Mouse (Mus musculus): ENCODE results near the gene Uspl1. TPM values are rescaled to one million over a fixed set of nuclear protein-coding genes. Genes with fewer than 3 reads are reported as not detected.
"Not testable (repeated sequence)": the region's sequence is repeated elsewhere in the genome, so short reads cannot be mapped to it uniquely, and the experiment has no call there.

Gene Uspl1
- polyA plus RNA-seq (2015; fragmentation: Nextera tagmentation; extraction: Ambion mirVana) = 38.2 and 41.1 TPM in 2 replicates

GRCm38 (mm10) chr5:149184104-149184843 is at the start of gene Uspl1, which contains the start of gene Hmgb1:
TSS of gene Uspl1 (plus strand) at chr5:149184350.
TSS of gene Hmgb1 (minus strand) at chr5:149184489.
- Histone ChIP-seq H3K4me1 (peaks cover 15% of the 10 kb centered on the region), H3K27me3 (no peaks in the 10 kb centered on the region), H3K4me3 (peak within 1 kb of the TSS; percentile 75), H3K36me3 (peaks cover 5% of the 10 kb centered on the region), H3K9ac (peak within 1 kb of the TSS; percentile 82), H3K9me3 (no peaks in the 10 kb centered on the region), H3K27ac (peak within 1 kb of the TSS; percentile 98), H3K4me2 (peak within 1 kb of the TSS; percentile 56)
- peak; percentile 96 for ATAC-seq (ENCODE audit: insufficient number of reproducible peaks, low FRiP score, low TSS enrichment, low read depth)
- WGBS = under 1% methylated on average over 58 of the region's 59 CpGs

GRCm38 (mm10) chr5:149134751-149135454 is 49.2 kb upstream of the Uspl1 start:
- no peak for ATAC-seq (ENCODE audit: insufficient number of reproducible peaks, low FRiP score, low TSS enrichment, low read depth)
- H3K4me3 ChIP-seq = no peak overlapping the region
- no peak overlapping the region for H3K9ac ChIP-seq
- no peaks in the 10 kb centered on the region for H3K36me3 ChIP-seq
- H3K4me1 ChIP-seq = peaks cover 5% of the 10 kb centered on the region; the same call in 1 of the 2 replicates
- no peak overlapping the region for H3K27ac ChIP-seq
- H3K4me2 ChIP-seq = no peak overlapping the region
- H3K27me3 ChIP-seq = no peaks in the 10 kb centered on the region
- no peaks in the 10 kb centered on the region for H3K9me3 ChIP-seq
- 66% methylated on average over 10 of the region's 10 CpGs for WGBS

GRCm38 (mm10) chr5:149135455-149136354 is 48.4 kb upstream of the Uspl1 start:
- H3K4me2 ChIP-seq = no peak overlapping the region
- H3K27ac ChIP-seq = no peak overlapping the region
- H3K4me1 ChIP-seq = peaks cover 5% of the 10 kb centered on the region; the same call in 1 of the 2 replicates
- no peak overlapping the region for H3K4me3 ChIP-seq
- no peaks in the 10 kb centered on the region for H3K36me3 ChIP-seq
- ATAC-seq (ENCODE audit: insufficient number of reproducible peaks, low FRiP score, low TSS enrichment, low read depth) = no peak
- H3K9me3 ChIP-seq = no peaks in the 10 kb centered on the region
- 79% methylated on average over 10 of the region's 10 CpGs for WGBS
- no peaks in the 10 kb centered on the region for H3K27me3 ChIP-seq
- H3K9ac ChIP-seq = no peak overlapping the region

- WGBS = 62% methylated on average over 4 of the region's 4 CpGs
- ATAC-seq (ENCODE audit: insufficient number of reproducible peaks, low FRiP score, low TSS enrichment, low read depth) = no peak
These were observed 47.2 kb upstream of the Uspl1 start for GRCm38 (mm10) chr5:149136933-149137365.

GRCm38 (mm10) chr5:149137447-149137846 is 46.7 kb upstream of the Uspl1 start:
- H3K36me3 ChIP-seq = no peaks in the 10 kb centered on the region
- no peaks in the 10 kb centered on the region for H3K9me3 ChIP-seq
- no peak overlapping the region for H3K27ac ChIP-seq
- peaks cover 5% of the 10 kb centered on the region; the same call in 1 of the 2 replicates for H3K4me1 ChIP-seq
- H3K9ac ChIP-seq = no peak overlapping the region
- WGBS = 29% methylated on average over 3 of the region's 3 CpGs
- no peak overlapping the region for H3K4me3 ChIP-seq
- no peak overlapping the region for H3K4me2 ChIP-seq
- ATAC-seq (ENCODE audit: insufficient number of reproducible peaks, low FRiP score, low TSS enrichment, low read depth) = no peak
- H3K27me3 ChIP-seq = no peaks in the 10 kb centered on the region

More at GRCm38 (mm10) chr5:149136933-149137365, 47.2 kb upstream of the Uspl1 start:
- no peak overlapping the region for H3K27ac ChIP-seq
- no peak overlapping the region for H3K4me3 ChIP-seq
- no peaks in the 10 kb centered on the region for H3K36me3 ChIP-seq
- peaks cover 5% of the 10 kb centered on the region; the same call in 1 of the 2 replicates for H3K4me1 ChIP-seq
- H3K9me3 ChIP-seq = no peaks in the 10 kb centered on the region
- H3K4me2 ChIP-seq = no peak overlapping the region
- H3K9ac ChIP-seq = no peak overlapping the region
- H3K27me3 ChIP-seq = no peaks in the 10 kb centered on the region

GRCm38 (mm10) chr5:149138087-149138486 is 46.1 kb upstream of the Uspl1 start:
- H3K4me3 ChIP-seq; H3K9ac ChIP-seq; ATAC-seq (ENCODE audit: insufficient number of reproducible peaks, low FRiP score, low TSS enrichment, low read depth); H3K9me3 ChIP-seq; H3K4me1 ChIP-seq; H3K36me3 ChIP-seq; H3K27me3 ChIP-seq; H3K27ac ChIP-seq; H3K4me2 ChIP-seq: not testable (repeated sequence)
- WGBS = 90% methylated on average over 6 of the region's 6 CpGs

GRCm38 (mm10) chr5:149140336-149140735 is 43.8 kb upstream of the Uspl1 start:
- H3K36me3 ChIP-seq = no peaks in the 10 kb centered on the region
- no peak overlapping the region for H3K4me2 ChIP-seq
- ATAC-seq (ENCODE audit: insufficient number of reproducible peaks, low FRiP score, low TSS enrichment, low read depth) = no peak
- H3K9me3 ChIP-seq = no peaks in the 10 kb centered on the region
- no peak overlapping the region for H3K9ac ChIP-seq
- H3K4me1 ChIP-seq = peaks cover 18% of the 10 kb centered on the region
- H3K4me3 ChIP-seq = no peak overlapping the region
- no peaks in the 10 kb centered on the region for H3K27me3 ChIP-seq
- WGBS = 69% methylated on average over 9 of the region's 9 CpGs
- H3K27ac ChIP-seq = no peak overlapping the region

- H3K4me2 ChIP-seq; H3K27me3 ChIP-seq; H3K36me3 ChIP-seq; H3K27ac ChIP-seq; H3K9ac ChIP-seq; H3K4me3 ChIP-seq; ATAC-seq (ENCODE audit: insufficient number of reproducible peaks, low FRiP score, low TSS enrichment, low read depth); H3K9me3 ChIP-seq: not testable (repeated sequence)
- peaks cover 18% of the 10 kb centered on the region for H3K4me1 ChIP-seq
- WGBS = 83% methylated on average over 1 of the region's 1 CpGs
These were observed 43.0 kb upstream of the Uspl1 start for GRCm38 (mm10) chr5:149141155-149141554.

- Histone ChIP-seq H3K4me2 (peak overlapping the region; percentile 39), H3K4me3 (peak overlapping the region; percentile 21), H3K9me3 (no peaks in the 10 kb centered on the region), H3K27ac (peak overlapping the region; percentile 73), H3K27me3 (no peaks in the 10 kb centered on the region), H3K36me3 (no peaks in the 10 kb centered on the region), H3K9ac (no peak overlapping the region), H3K4me1 (peaks cover 13% of the 10 kb centered on the region)
- no peak for ATAC-seq (ENCODE audit: insufficient number of reproducible peaks, low FRiP score, low TSS enrichment, low read depth)
- WGBS = 32% methylated on average over 25 of the region's 25 CpGs
These were observed 40.3 kb upstream of the Uspl1 start for GRCm38 (mm10) chr5:149143766-149144375.

- no peak overlapping the region for H3K4me3 ChIP-seq
- WGBS = 89% methylated on average over 7 of the region's 7 CpGs
- ATAC-seq (ENCODE audit: insufficient number of reproducible peaks, low FRiP score, low TSS enrichment, low read depth) = no peak
These were observed 37.5 kb upstream of the Uspl1 start for GRCm38 (mm10) chr5:149146691-149147090.

GRCm38 (mm10) chr5:149147386-149148000 is 36.7 kb upstream of the Uspl1 start:
- no peak overlapping the region for H3K27ac ChIP-seq
- WGBS = 68% methylated on average over 8 of the region's 8 CpGs
- no peaks in the 10 kb centered on the region for H3K36me3 ChIP-seq
- no peaks in the 10 kb centered on the region for H3K27me3 ChIP-seq
- H3K9me3 ChIP-seq = no peaks in the 10 kb centered on the region
- no peak overlapping the region for H3K4me2 ChIP-seq
- no peak overlapping the region for H3K4me3 ChIP-seq
- ATAC-seq (ENCODE audit: insufficient number of reproducible peaks, low FRiP score, low TSS enrichment, low read depth) = no peak
- H3K9ac ChIP-seq = no peak overlapping the region
- H3K4me1 ChIP-seq = peaks cover 18% of the 10 kb centered on the region

More at GRCm38 (mm10) chr5:149146691-149147090, 37.5 kb upstream of the Uspl1 start:
- Histone ChIP-seq H3K27me3 (no peaks in the 10 kb centered on the region), H3K4me1 (peaks cover 13% of the 10 kb centered on the region), H3K36me3 (no peaks in the 10 kb centered on the region), H3K9me3 (no peaks in the 10 kb centered on the region), H3K27ac (no peak overlapping the region), H3K4me2 (no peak overlapping the region), H3K9ac (no peak overlapping the region)

Data from limb, embryonic 15.5 days (tissue).